ENCODE assay signal across 17 mouse cellular contexts in genomic region chr5:108849466-108849865, GRCm38 (mm10). TPM values are rescaled to one million over a fixed set of nuclear protein-coding genes. Genes with fewer than 3 reads are reported as not detected.
"Had no signal": no experiment of that assay in that cellular context is flagged by ENCODE, and none has a peak within 500 bp of the region (broad histone marks: within the 10 kb centered on the region; RNA-seq: fewer than 3 reads in every experiment).

No protein-coding gene starts in this region.

- H3K27me3 ChIP-seq: limb, embryonic 12.5 days; liver, embryonic 13.5 days; midbrain, embryonic 12.5 days; neural tube, embryonic 13.5 days; stomach, embryonic 15.5 days had no signal

- H3K9me3 ChIP-seq: limb, embryonic 12.5 days; liver, embryonic 13.5 days; midbrain, embryonic 12.5 days; neural tube, embryonic 13.5 days; stomach, embryonic 15.5 days had no signal

- H3K4me2 ChIP-seq: limb, embryonic 12.5 days; liver, embryonic 13.5 days; midbrain, embryonic 12.5 days; neural tube, embryonic 13.5 days; stomach, embryonic 15.5 days had no signal

- H3K36me3 ChIP-seq: limb, embryonic 12.5 days; liver, embryonic 13.5 days; midbrain, embryonic 12.5 days; neural tube, embryonic 13.5 days; stomach, embryonic 15.5 days had no signal

- H3K4me1 ChIP-seq: limb, embryonic 12.5 days; liver, embryonic 13.5 days; midbrain, embryonic 12.5 days; neural tube, embryonic 13.5 days; stomach, embryonic 15.5 days had no signal

- H3K9ac ChIP-seq: limb, embryonic 12.5 days; liver, embryonic 13.5 days; liver, postnatal 0 days; midbrain, embryonic 12.5 days; neural tube, embryonic 13.5 days; stomach, embryonic 15.5 days had no signal

- DNase-seq: kidney, adult 8-10 months; kidney, postnatal 36 days; liver; liver, embryonic 13.5 days; liver, postnatal 0 days; right cerebral cortex, postnatal 14 days; thymus, adult 2 months; thymus, postnatal 36 days had no signal

- ATAC-seq: intestine, embryonic 16.5 days; liver, postnatal 0 days; midbrain, embryonic 16.5 days had no signal

- H3K27ac ChIP-seq: kidney, postnatal 0 days; layer of hippocampus, adult 2 months; limb, embryonic 12.5 days; liver, embryonic 13.5 days; midbrain, embryonic 12.5 days; neural tube, embryonic 13.5 days; stomach, embryonic 15.5 days had no signal

- H3K4me3 ChIP-seq: layer of hippocampus, adult 2 months; limb, embryonic 12.5 days; liver, embryonic 13.5 days; midbrain, embryonic 12.5 days; neural tube, embryonic 13.5 days; stomach, embryonic 15.5 days had no signal

RNA-seq across cellular contexts. Expression of gene Vmn2r9, which starts 2.9 kb away (rescaled TPM):
- polyA plus RNA-seq: intestine, embryonic 16.5 days; kidney, postnatal 0 days; limb, embryonic 12.5 days; liver, embryonic 13.5 days; liver, postnatal 0 days; midbrain, embryonic 12.5 days; midbrain, embryonic 16.5 days; neural tube, embryonic 13.5 days; spleen, adult 2 months; stomach, embryonic 15.5 days; thymus, adult 2 months had no signal

RNA-seq across cellular contexts. Expression of gene Vmn2r8, which starts 40.8 kb away (rescaled TPM):
- polyA plus RNA-seq: kidney, postnatal 0 days; limb, embryonic 12.5 days; liver, embryonic 13.5 days; liver, postnatal 0 days; midbrain, embryonic 12.5 days; midbrain, embryonic 16.5 days; neural tube, embryonic 13.5 days; spleen, adult 2 months; thymus, adult 2 months had no signal

RNA-seq across cellular contexts. Expression of gene Tmed11, which starts 54.3 kb away (rescaled TPM):
- polyA plus RNA-seq: kidney, postnatal 0 days; limb, embryonic 12.5 days; liver, embryonic 13.5 days; liver, postnatal 0 days; midbrain, embryonic 12.5 days; midbrain, embryonic 16.5 days; neural tube, embryonic 13.5 days; thymus, adult 2 months had no signal
